Mouse (Mus musculus) CH12.LX (cell line): Measurements from ENCODE around the gene Mnd1. TPM values are rescaled to one million over a fixed set of nuclear protein-coding genes. Genes with fewer than 3 reads are reported as not detected.

Experiments
- DNase-seq: peaks from one replicate; pipeline ENCODE4 v3.0.0-alpha.2; 2013; ENCODE audit errors: extremely low read depth
- H3K27ac ChIP-seq: 2 replicates; pipeline ENCODE4 v1.5.1; 2012; ENCODE audit warnings: low read depth, mild to moderate bottlenecking, control low read depth, moderate library complexity; ENCODE audit not compliant: insufficient read depth
- H3K27me3 ChIP-seq: replicated peaks from 2 replicates; pipeline ENCODE3; 2012; ENCODE audit warnings: inconsistent platforms
- H3K36me3 ChIP-seq, 2 experiments: replicated peaks in 1 of 2; 2 replicates each; pipeline versions ENCODE3 to v1.6.1; 2012; ENCODE audit warnings: inconsistent platforms in 1 of 2, low read length in 1 of 2, mild to moderate bottlenecking in 1 of 2, mixed read lengths in 1 of 2, moderate library complexity in 1 of 2; ENCODE audit not compliant: control insufficient read depth in 1 of 2, insufficient read depth in 1 of 2
- H3K4me1 ChIP-seq, 2 experiments: 2 replicates each; pipeline ENCODE4 v1.6.1; 2012; ENCODE audit warnings: inconsistent platforms in 1 of 2, moderate library complexity in 1 of 2; ENCODE audit not compliant: insufficient read depth in 2 of 2, control insufficient read depth in 1 of 2
- H3K4me2 ChIP-seq: 2 replicates; pipeline ENCODE4 v1.6.1; 2012; ENCODE audit warnings: low read depth, mild to moderate bottlenecking, control low read depth; ENCODE audit not compliant: poor library complexity, insufficient read depth, severe bottlenecking
- H3K4me3 ChIP-seq, 3 experiments: fragments of 150-350 bp in 1 of 3; sonication (generic) in 1 of 3; replicated peaks in 1 of 3; 2 replicates each; pipeline versions ENCODE3 to v1.5.1; 2011 to 2012; ENCODE audit warnings: low read depth in 2 of 3, low read length in 2 of 3, mild to moderate bottlenecking in 2 of 3, moderate library complexity in 2 of 3, control low read depth in 1 of 3, improper control_type of control experiment in 1 of 3, inconsistent platforms in 1 of 3, mixed read lengths in 1 of 3; ENCODE audit not compliant: poor library complexity in 1 of 3
- H3K79me2 ChIP-seq: replicated peaks from 2 replicates; pipeline ENCODE4 v1.6.1; 2012; ENCODE audit warnings: mild to moderate bottlenecking, moderate library complexity; ENCODE audit not compliant: control insufficient read depth, poor library complexity, insufficient read depth, severe bottlenecking; ENCODE audit errors: extremely low read depth
- H3K9ac ChIP-seq: 2 replicates; pipeline ENCODE4 v1.6.1; 2012; ENCODE audit warnings: low read depth, mild to moderate bottlenecking, control low read depth, moderate library complexity; ENCODE audit not compliant: insufficient read depth
- H3K9me3 ChIP-seq: replicated peaks from 2 replicates; pipeline ENCODE3; 2012; ENCODE audit warnings: low read length, inconsistent platforms, mixed read lengths
- CHD1 ChIP-seq: IDR thresholded peaks from 2 replicates; pipeline ENCODE4 v1.6.1; 2012; ENCODE audit warnings: low read depth, low read length, improper control_type of control experiment, inconsistent platforms
- CHD2 ChIP-seq: IDR thresholded peaks from 2 replicates; pipeline ENCODE4 v1.6.1; 2011; ENCODE audit warnings: low read length, improper control_type of control experiment
- E2F4 ChIP-seq: IDR thresholded peaks from 2 replicates; pipeline ENCODE4 v1.6.1; 2011; ENCODE audit warnings: low read depth, low read length, improper control_type of control experiment; ENCODE audit not compliant: insufficient replicate concordance
- ETS1 ChIP-seq: conservative IDR thresholded peaks from 2 replicates; pipeline ENCODE4 v1.6.1; 2012; ENCODE audit warnings: low read depth, mild to moderate bottlenecking, inconsistent platforms, low read length, improper control_type of control experiment, moderate library complexity
- JUN ChIP-seq: IDR thresholded peaks from 2 replicates; pipeline ENCODE4 v1.6.1; 2011; ENCODE audit warnings: low read depth, mild to moderate bottlenecking, low read length, improper control_type of control experiment, moderate library complexity; ENCODE audit not compliant: insufficient read depth
- KAT2A ChIP-seq: IDR thresholded peaks from 2 replicates; pipeline ENCODE4 v1.6.1; 2012; ENCODE audit warnings: low read length, improper control_type of control experiment, inconsistent platforms; ENCODE audit not compliant: insufficient replicate concordance
- MEF2A ChIP-seq: IDR thresholded peaks from 2 replicates; pipeline ENCODE4 v1.6.1; 2014; ENCODE audit warnings: low read depth, mild to moderate bottlenecking, inconsistent platforms, low read length, improper control_type of control experiment, borderline replicate concordance
- NELFE ChIP-seq: IDR thresholded peaks from 2 replicates; pipeline ENCODE4 v1.6.1; 2011; ENCODE audit warnings: low read depth, low read length, improper control_type of control experiment
- NRF1 ChIP-seq: IDR thresholded peaks from 2 replicates; pipeline ENCODE4 v1.6.1; 2014; ENCODE audit warnings: low read depth, mild to moderate bottlenecking, inconsistent platforms, low read length, improper control_type of control experiment, moderate library complexity
- POLR2A ChIP-seq: IDR thresholded peaks from 2 replicates; pipeline ENCODE4 v1.6.1; 2011; ENCODE audit warnings: low read depth, mild to moderate bottlenecking, improper control_type of control experiment, low read length
- POLR2AphosphoS2 ChIP-seq: IDR thresholded peaks from 2 replicates; pipeline ENCODE4 v1.6.1; 2011; ENCODE audit warnings: low read depth, low read length, improper control_type of control experiment
- RAD21 ChIP-seq: IDR thresholded peaks from 2 replicates; pipeline ENCODE4 v1.6.1; 2011; ENCODE audit warnings: low read depth, mild to moderate bottlenecking, low read length, improper control_type of control experiment, moderate library complexity
- SIN3A ChIP-seq: IDR thresholded peaks from 2 replicates; pipeline ENCODE4 v1.6.1; 2012; ENCODE audit warnings: low read length, improper control_type of control experiment, inconsistent platforms
- USF2 ChIP-seq: conservative IDR thresholded peaks from 2 replicates; pipeline ENCODE4 v1.6.1; 2011; ENCODE audit warnings: low read depth, low read length, improper control_type of control experiment
- ZC3H11A ChIP-seq: IDR thresholded peaks from 2 replicates; pipeline ENCODE4 v1.6.1; 2012; ENCODE audit warnings: low read depth, mild to moderate bottlenecking, inconsistent platforms, low read length, improper control_type of control experiment
- ZKSCAN1 ChIP-seq: IDR thresholded peaks from 2 replicates; pipeline ENCODE4 v1.6.1; 2012; ENCODE audit warnings: low read depth, inconsistent platforms, low read length, improper control_type of control experiment, borderline replicate concordance
- ZMIZ1 ChIP-seq: IDR thresholded peaks from 2 replicates; pipeline ENCODE4 v1.6.1; 2012; ENCODE audit warnings: low read depth, mild to moderate bottlenecking, inconsistent platforms, low read length, improper control_type of control experiment
- ZNF384 ChIP-seq: IDR thresholded peaks from 2 replicates; pipeline ENCODE4 v1.6.1; 2012; ENCODE audit warnings: low read depth, low read length, improper control_type of control experiment, inconsistent platforms
- dilution Hi-C: fragments of 300-500 bp; cut with MboI; formaldehyde crosslinking; loops from 2 replicates; pipeline ENCODE4 v1.14.3; 2020; ENCODE audit warnings: low sequenced_read_pairs; ENCODE audit not compliant: extremely low pct_unique_long_range_greater_than_20kb, extremely low pct_ligation_motif_present
- in situ Hi-C: fragments of 300-500 bp; cut with MboI; formaldehyde crosslinking; loops from 3 replicates; pipeline ENCODE4 v1.14.3; 2019; ENCODE audit warnings: low sequenced_read_pairs, low pct_ligation_motif_present, low pct_unique_long_range_greater_than_20kb, mixed read lengths
- polyA plus RNA-seq: library from polyadenylated mRNA; unstranded; fragments of >175 nt; gene quantifications from 2 replicates; pipeline ENCODE4 v1.2.1, GENCODE M21; 2012; ENCODE audit warnings: low read depth; ENCODE audit not compliant: insufficient read length
- total RNA-seq, 2 experiments: library from RNA; depleted of rRNA; stranded (reverse); fragments of 300-350 nt in 1 of 2; fragments of >200 nt in 1 of 2; gene quantifications; 2 replicates each; pipeline ENCODE4 v1.2.3; 2012 to 2014

Gene Mnd1
- total and polyA plus RNA-seq, 3 experiments, result 14.2 to 23.1 (median 19.0) TPM

- Histone ChIP-seq H3K27me3 (no peaks in the 10 kb centered on the region), H3K4me2 (no peak overlapping the region), H3K4me1 (no peaks in the 10 kb centered on the region), H3K79me2 (no peaks in the 10 kb centered on the region), H3K36me3 (peaks cover 6 to 38% of the 10 kb centered on the region in 2 experiments), H3K27ac (no peak overlapping the region), H3K9me3 (no peaks in the 10 kb centered on the region), H3K4me3 (no peak overlapping the region), H3K9ac (no peak overlapping the region)
- TF ChIP-seq POLR2AphosphoS2 (no peak), ZNF384 (no peak), ZMIZ1 (no peak), CHD2 (no peak), ETS1 (no peak), NRF1 (no peak), RAD21 (no peak), E2F4 (no peak), ZKSCAN1 (no peak), NELFE (no peak), JUN (no peak)
- dilution Hi-C loops (no loop called here), in situ Hi-C loops (no loop called here)
- no peak for DNase-seq
Observed at GRCm38 (mm10) chr3:84193881-84194280, 38.3 kb upstream of the Mnd1 start.

- no peaks in the 10 kb centered on the region for H3K9me3 ChIP-seq
- no peak for DNase-seq
- TF ChIP-seq POLR2A (no peak), ZC3H11A (no peak), ZMIZ1 (no peak), CHD1 (no peak), SIN3A (no peak), CHD2 (no peak), MEF2A (no peak), KAT2A (no peak), USF2 (no peak)
- H3K79me2 ChIP-seq, result no peaks in the 10 kb centered on the region
- no peak overlapping the region for H3K4me3 ChIP-seq
- H3K27me3 ChIP-seq, result no peaks in the 10 kb centered on the region
- no peak overlapping the region for H3K4me2 ChIP-seq
- no peak overlapping the region for H3K27ac ChIP-seq
- no peak overlapping the region for H3K9ac ChIP-seq
- in situ Hi-C loops, result no loop called here
- H3K36me3 ChIP-seq, result peaks cover 6 to 36% of the 10 kb centered on the region in 2 experiments
- H3K4me1 ChIP-seq, result no peaks in the 10 kb centered on the region
- dilution Hi-C loops, result no loop called here
Observed at GRCm38 (mm10) chr3:84191141-84191881, 35.7 kb upstream of the Mnd1 start.
